Mouse (Mus musculus) heart, postnatal 0 days (tissue): ENCODE data around the gene Ocln.

Source experiments
- CTCF ChIP-seq: IDR thresholded peaks from 2 replicates; pipeline ENCODE4 v1.5.1; 2016; ENCODE audit warnings: antibody characterized with exemption, control low read depth, low read depth
- EP300 ChIP-seq: IDR thresholded peaks from 2 replicates; pipeline ENCODE4 v1.6.1; 2016; ENCODE audit warnings: antibody characterized with exemption, low read depth

DNA sequence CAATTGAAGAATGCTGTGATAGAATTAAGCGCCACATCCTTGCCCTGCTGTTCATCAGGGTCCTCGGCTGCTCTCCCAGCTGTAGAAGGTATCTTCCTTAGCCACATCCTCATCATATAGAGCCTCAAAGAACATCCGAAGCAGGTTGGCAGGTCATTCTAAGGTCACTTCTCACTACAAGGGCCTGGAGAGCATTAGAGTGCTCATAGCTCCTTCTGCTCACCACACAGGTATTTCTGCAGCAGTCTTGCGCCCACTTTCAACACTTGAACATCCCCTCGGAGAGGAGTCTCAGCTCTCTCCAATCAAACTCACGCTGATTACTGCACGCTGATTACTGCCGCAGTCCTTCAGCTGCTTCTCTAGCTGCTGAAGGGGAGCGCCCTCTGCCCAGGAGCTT lies 6.9 kb upstream of the Ocln start:
- TF ChIP-seq CTCF: no peak
- TF ChIP-seq EP300: no peak
